Mouse (Mus musculus) left cerebral cortex, postnatal 36 days (tissue): ENCODE results near the gene 9530077C05Rik. TPM values are rescaled to one million over a fixed set of nuclear protein-coding genes. Genes with fewer than 3 reads are reported as not detected.

Experiments used
- DNase-seq, 2 experiments: peaks; one replicate each; pipeline ENCODE4 v3.0.0; 2021 to 2022; ENCODE audit warnings: low spot score in 2 of 2, mixed read lengths in 1 of 2
- intact Hi-C: fragments of 180-260 bp; cut with DNase I; formaldehyde crosslinking; loops from one replicate; pipeline ENCODE4 v1.15.1; 2025
- total RNA-seq, 2 experiments: library from RNA; stranded (reverse); gene quantifications; 2 replicates each; pipeline ENCODE4 v1.2.3; 2021

The 9530077C05Rik gene
- total RNA-seq, 2 experiments from 2014 or later = 6.9 to 7.9 TPM

GRCm38 (mm10) chr9:22409501-22409900 is 1.8 kb upstream of the 9530077C05Rik start:
- intact Hi-C loops = loop anchor here (2.0 kb wide), 1 partner anchor 179 kb away; no protein-coding TSS in a partner anchor

GRCm38 (mm10) chr9:22416187-22416586 is 4.9 kb downstream of the 9530077C05Rik start:
- no peak for DNase-seq
- intact Hi-C loops = no loop called here

More at GRCm38 (mm10) chr9:22409501-22409900, 1.8 kb upstream of the 9530077C05Rik start:
- DNase-seq = no peak

- intact Hi-C loops = no loop called here
- DNase-seq = no peak
These were observed 6.2 kb downstream of the 9530077C05Rik start for GRCm38 (mm10) chr9:22417547-22417946.

GRCm38 (mm10) chr9:22419877-22420276 is 8.6 kb downstream of the 9530077C05Rik start:
- no peak for DNase-seq
- intact Hi-C loops = no loop called here

GRCm38 (mm10) chr9:22420491-22420890 is 9.2 kb downstream of the 9530077C05Rik start:
- intact Hi-C loops = no loop called here
- DNase-seq = no peak

- DNase-seq = no peak
- intact Hi-C loops = no loop called here
These were observed 11.2 kb downstream of the 9530077C05Rik start for GRCm38 (mm10) chr9:22422559-22422958.

- no peak for DNase-seq
- intact Hi-C loops = no loop called here
These were observed 12.2 kb downstream of the 9530077C05Rik start for GRCm38 (mm10) chr9:22423507-22423906.

GRCm38 (mm10) chr9:22424196-22424595 is 12.9 kb downstream of the 9530077C05Rik start:
- DNase-seq = no peak
- intact Hi-C loops = no loop called here

- intact Hi-C loops = no loop called here
- DNase-seq = no peak
These were observed 13.4 kb downstream of the 9530077C05Rik start for GRCm38 (mm10) chr9:22424719-22425118.

- DNase-seq = no peak
- intact Hi-C loops = no loop called here
These were observed 16.8 kb downstream of the 9530077C05Rik start for GRCm38 (mm10) chr9:22428028-22428665.

GRCm38 (mm10) chr9:22428666-22429410 is 17.5 kb downstream of the 9530077C05Rik start:
- DNase-seq = no peak
- intact Hi-C loops = no loop called here

- DNase-seq = no peak
- intact Hi-C loops = no loop called here
These were observed 18.4 kb downstream of the 9530077C05Rik start for GRCm38 (mm10) chr9:22429533-22430241.

- intact Hi-C loops = no loop called here
- no peak for DNase-seq
These were observed 19.1 kb downstream of the 9530077C05Rik start for GRCm38 (mm10) chr9:22430315-22430840.

- intact Hi-C loops = no loop called here
These were observed 21.9 kb downstream of the 9530077C05Rik start for GRCm38 (mm10) chr9:22433221-22433620.

GRCm38 (mm10) chr9:22434101-22434500 is 22.8 kb downstream of the 9530077C05Rik start:
- intact Hi-C loops = no loop called here
- DNase-seq = no peak

More at GRCm38 (mm10) chr9:22433221-22433620, 21.9 kb downstream of the 9530077C05Rik start:
- DNase-seq = no peak

- DNase-seq = no peak
- intact Hi-C loops = no loop called here
These were observed 27.5 kb downstream of the 9530077C05Rik start for GRCm38 (mm10) chr9:22438826-22439225.

- DNase-seq = no peak
- intact Hi-C loops = no loop called here
These were observed 31.8 kb downstream of the 9530077C05Rik start for GRCm38 (mm10) chr9:22443157-22443556.

GRCm38 (mm10) chr9:22445123-22445522 is 33.8 kb downstream of the 9530077C05Rik start:
- intact Hi-C loops = no loop called here
- DNase-seq = no peak

- intact Hi-C loops = no loop called here
- DNase-seq = no peak
These were observed 35.9 kb downstream of the 9530077C05Rik start for GRCm38 (mm10) chr9:22447213-22447612.

- no peak for DNase-seq
- intact Hi-C loops = no loop called here
These were observed 37.1 kb downstream of the 9530077C05Rik start for GRCm38 (mm10) chr9:22448420-22448819.
